Mouse (Mus musculus) MEL (cell line): ENCODE measurements around the gene Tmtc1. TPM values are rescaled to one million over a fixed set of nuclear protein-coding genes. Genes with fewer than 3 reads are reported as not detected.
A peak's percentile ranks its signal among the peaks of the same experiment; 100 is the strongest.

Source experiments
- DNase-seq: peaks from one replicate; pipeline ENCODE4 v3.0.0; 2011; ENCODE audit warnings: low read depth, low spot score
- H3K27ac ChIP-seq: 2 replicates; pipeline ENCODE4 v1.5.1; 2012; ENCODE audit warnings: low read depth, mild to moderate bottlenecking, control low read depth, low read length, moderate library complexity; ENCODE audit not compliant: control insufficient read depth
- H3K27me3 ChIP-seq, 2 experiments: fragments of 150-350 bp in 1 of 2; sonication (generic) in 1 of 2; 2 replicates each; pipeline ENCODE4 v1.6.1; 2012; ENCODE audit warnings: low read length in 2 of 2, mild to moderate bottlenecking in 2 of 2, improper control_type of control experiment in 1 of 2, moderate library complexity in 1 of 2; ENCODE audit not compliant: insufficient read depth in 2 of 2, control insufficient read depth in 1 of 2
- H3K36me3 ChIP-seq, 2 experiments: 2 replicates each; pipeline ENCODE4 v1.6.1; 2012 to 2014; ENCODE audit warnings: low read length in 2 of 2, improper control_type of control experiment in 1 of 2, inconsistent platforms in 1 of 2, mild to moderate bottlenecking in 1 of 2; ENCODE audit not compliant: insufficient read depth in 2 of 2, control insufficient read depth in 1 of 2
- H3K4me1 ChIP-seq, 2 experiments: fragments of 150-350 bp in 1 of 2; sonication (generic) in 1 of 2; 2 replicates each; pipeline ENCODE4 v1.6.1; 2012; ENCODE audit warnings: low read length in 2 of 2, improper control_type of control experiment in 1 of 2, mild to moderate bottlenecking in 1 of 2; ENCODE audit not compliant: insufficient read depth in 2 of 2, control insufficient read depth in 1 of 2
- H3K4me3 ChIP-seq, 2 experiments: fragments of 150-350 bp in 1 of 2; sonication (generic) in 1 of 2; 2 replicates each; pipeline ENCODE4 v1.5.1; 2012; ENCODE audit warnings: low read depth in 2 of 2, low read length in 2 of 2, mild to moderate bottlenecking in 2 of 2, moderate library complexity in 2 of 2, control low read depth in 1 of 2, improper control_type of control experiment in 1 of 2; ENCODE audit not compliant: control insufficient read depth in 1 of 2, insufficient read depth in 1 of 2
- H3K79me2 ChIP-seq: 2 replicates; pipeline ENCODE4 v1.6.1; 2012; ENCODE audit warnings: mild to moderate bottlenecking, low read length, moderate library complexity; ENCODE audit not compliant: control insufficient read depth, poor library complexity, insufficient read depth
- H3K9ac ChIP-seq: 2 replicates; pipeline ENCODE4 v1.6.1; 2012; ENCODE audit warnings: low read depth, mild to moderate bottlenecking, control low read depth, low read length, moderate library complexity; ENCODE audit not compliant: control insufficient read depth, poor library complexity, severe bottlenecking
- H3K9me3 ChIP-seq: fragments of 150-350 bp; sonication (generic); replicated peaks from 2 replicates; pipeline ENCODE4 v1.6.1; 2012; ENCODE audit warnings: mild to moderate bottlenecking, low read length, improper control_type of control experiment, moderate library complexity; ENCODE audit not compliant: insufficient read depth
- BHLHE40 ChIP-seq: IDR thresholded peaks from 2 replicates; pipeline ENCODE4 v1.6.1; 2012; ENCODE audit warnings: low read depth, mild to moderate bottlenecking, inconsistent platforms, low read length, improper control_type of control experiment, borderline replicate concordance
- CHD1 ChIP-seq: IDR thresholded peaks from 2 replicates; pipeline ENCODE4 v1.6.1; 2012; ENCODE audit warnings: low read depth, mild to moderate bottlenecking, inconsistent platforms, low read length, improper control_type of control experiment
- CHD2 ChIP-seq: IDR thresholded peaks from 2 replicates; pipeline ENCODE4 v1.6.1; 2011; ENCODE audit warnings: low read length, improper control_type of control experiment
- CTCF ChIP-seq, 3 experiments: IDR thresholded peaks in 2 of 3; conservative IDR thresholded peaks in 1 of 3; 2 replicates each; pipeline ENCODE4 v1.5.1; 2011 to 2012; ENCODE audit warnings: low read length in 3 of 3, low read depth in 2 of 3, mild to moderate bottlenecking in 2 of 3, improper control_type of control experiment in 1 of 3, inconsistent platforms in 1 of 3, mixed read lengths in 1 of 3, moderate library complexity in 1 of 3; ENCODE audit not compliant: control insufficient read depth in 1 of 3, insufficient read depth in 1 of 3, poor library complexity in 1 of 3, severe bottlenecking in 1 of 3
- E2F4 ChIP-seq: IDR thresholded peaks from 2 replicates; pipeline ENCODE4 v1.6.1; 2011; ENCODE audit warnings: low read depth, low read length, improper control_type of control experiment, borderline replicate concordance
- ELF1 ChIP-seq: IDR thresholded peaks from 2 replicates; pipeline ENCODE4 v1.6.1; 2014; ENCODE audit warnings: low read depth, mild to moderate bottlenecking, inconsistent platforms, low read length, improper control_type of control experiment, moderate library complexity
- ETS1 ChIP-seq: IDR thresholded peaks from 2 replicates; pipeline ENCODE4 v1.6.1; 2012; ENCODE audit warnings: low read depth, mild to moderate bottlenecking, inconsistent platforms, low read length, improper control_type of control experiment, moderate library complexity
- GABPA ChIP-seq: IDR thresholded peaks from 2 replicates; pipeline ENCODE4 v1.6.1; 2012; ENCODE audit warnings: low read depth, mild to moderate bottlenecking, inconsistent platforms, low read length, improper control_type of control experiment, moderate library complexity
- GATA1 ChIP-seq: IDR thresholded peaks from 2 replicates; pipeline ENCODE4 v1.6.1; 2011; ENCODE audit warnings: low read depth, low read length, improper control_type of control experiment
- HCFC1 ChIP-seq: IDR thresholded peaks from 2 replicates; pipeline ENCODE4 v1.6.1; 2012; ENCODE audit warnings: low read depth, mild to moderate bottlenecking, inconsistent platforms, low read length, improper control_type of control experiment, moderate library complexity
- JUND ChIP-seq: IDR thresholded peaks from 2 replicates; pipeline ENCODE4 v1.6.1; 2011; ENCODE audit warnings: low read depth, mild to moderate bottlenecking, improper control_type of control experiment, low read length
- KAT2A ChIP-seq: conservative IDR thresholded peaks from 2 replicates; pipeline ENCODE4 v1.6.1; 2012; ENCODE audit warnings: low read depth, low read length, improper control_type of control experiment, inconsistent platforms
- MAFK ChIP-seq: IDR thresholded peaks from 2 replicates; pipeline ENCODE4 v1.6.1; 2011; ENCODE audit warnings: low read depth, mild to moderate bottlenecking, low read length, improper control_type of control experiment, borderline replicate concordance
- MAX ChIP-seq: IDR thresholded peaks from 2 replicates; pipeline ENCODE4 v1.6.1; 2011; ENCODE audit warnings: low read length, improper control_type of control experiment
- MAZ ChIP-seq: IDR thresholded peaks from 2 replicates; pipeline ENCODE4 v1.6.1; 2012; ENCODE audit warnings: low read depth, mild to moderate bottlenecking, inconsistent platforms, low read length, improper control_type of control experiment
- MEF2A ChIP-seq: IDR thresholded peaks from 2 replicates; pipeline ENCODE4 v1.6.1; 2014; ENCODE audit warnings: low read depth, mild to moderate bottlenecking, inconsistent platforms, low read length, improper control_type of control experiment; ENCODE audit not compliant: poor library complexity, insufficient replicate concordance, severe bottlenecking; ENCODE audit errors: extremely low read depth
- MXI1 ChIP-seq: IDR thresholded peaks from 2 replicates; pipeline ENCODE4 v1.6.1; 2011; ENCODE audit warnings: mild to moderate bottlenecking, low read depth, low read length, improper control_type of control experiment
- MYC ChIP-seq: IDR thresholded peaks from 2 replicates; pipeline ENCODE4 v1.6.1; 2011; ENCODE audit warnings: low read depth, mild to moderate bottlenecking, low read length, improper control_type of control experiment, moderate library complexity
- NELFE ChIP-seq: IDR thresholded peaks from 2 replicates; pipeline ENCODE4 v1.6.1; 2011; ENCODE audit warnings: low read depth, low read length, improper control_type of control experiment
- POLR2A ChIP-seq, 2 experiments: IDR thresholded peaks; 2 replicates each; pipeline ENCODE4 v1.6.1; 2011 to 2012; ENCODE audit warnings: low read length in 2 of 2, mild to moderate bottlenecking in 2 of 2, control low read depth in 1 of 2, improper control_type of control experiment in 1 of 2, low read depth in 1 of 2, moderate library complexity in 1 of 2; ENCODE audit not compliant: control insufficient read depth in 1 of 2, insufficient read depth in 1 of 2, poor library complexity in 1 of 2
- POLR2AphosphoS2 ChIP-seq: IDR thresholded peaks from 2 replicates; pipeline ENCODE4 v1.6.1; 2011; ENCODE audit warnings: low read length, improper control_type of control experiment
- RAD21 ChIP-seq: IDR thresholded peaks from 2 replicates; pipeline ENCODE4 v1.6.1; 2011; ENCODE audit warnings: mild to moderate bottlenecking, low read depth, low read length, improper control_type of control experiment
- SIN3A ChIP-seq: IDR thresholded peaks from 2 replicates; pipeline ENCODE4 v1.6.1; 2012; ENCODE audit warnings: low read length, improper control_type of control experiment, inconsistent platforms
- SMC3 ChIP-seq: IDR thresholded peaks from 2 replicates; pipeline ENCODE4 v1.6.1; 2011; ENCODE audit warnings: low read depth, low read length, improper control_type of control experiment
- TBP ChIP-seq: IDR thresholded peaks from 2 replicates; pipeline ENCODE4 v1.8.0; 2011; ENCODE audit warnings: low read depth, low read length, improper control_type of control experiment
- TCF12 ChIP-seq: IDR thresholded peaks from 2 replicates; pipeline ENCODE4 v1.6.1; 2014; ENCODE audit warnings: low read depth, mild to moderate bottlenecking, inconsistent platforms, low read length, improper control_type of control experiment, moderate library complexity
- UBTF ChIP-seq: IDR thresholded peaks from 2 replicates; pipeline ENCODE4 v1.6.1; 2012; ENCODE audit warnings: low read depth, mild to moderate bottlenecking, inconsistent platforms, low read length, improper control_type of control experiment, moderate library complexity, borderline replicate concordance; ENCODE audit not compliant: insufficient read depth
- USF1 ChIP-seq: IDR thresholded peaks from 2 replicates; pipeline ENCODE4 v1.6.1; 2014; ENCODE audit warnings: low read depth, mild to moderate bottlenecking, inconsistent platforms, low read length, improper control_type of control experiment, moderate library complexity
- USF2 ChIP-seq, 2 experiments: IDR thresholded peaks; 2 replicates each; pipeline ENCODE4 v1.6.1; 2011 to 2012; ENCODE audit warnings: improper control_type of control experiment in 2 of 2, low read length in 2 of 2, borderline replicate concordance in 1 of 2, inconsistent platforms in 1 of 2, low read depth in 1 of 2, mild to moderate bottlenecking in 1 of 2; ENCODE audit not compliant: insufficient read depth in 1 of 2
- ZC3H11A ChIP-seq: IDR thresholded peaks from 2 replicates; pipeline ENCODE4 v1.6.1; 2012; ENCODE audit warnings: low read depth, mild to moderate bottlenecking, inconsistent platforms, low read length, improper control_type of control experiment
- ZKSCAN1 ChIP-seq: IDR thresholded peaks from 2 replicates; pipeline ENCODE4 v1.6.1; 2012; ENCODE audit warnings: low read depth, mild to moderate bottlenecking, inconsistent platforms, low read length, improper control_type of control experiment, moderate library complexity
- ZMIZ1 ChIP-seq: IDR thresholded peaks from 2 replicates; pipeline ENCODE4 v1.6.1; 2012; ENCODE audit warnings: low read depth, mild to moderate bottlenecking, inconsistent platforms, low read length, improper control_type of control experiment, moderate library complexity
- polyA plus RNA-seq, 2 experiments: library from polyadenylated mRNA; stranded (reverse) in 1 of 2; unstranded in 1 of 2; fragments of >175 nt in 1 of 2; fragments of >200 nt in 1 of 2; gene quantifications; 2 replicates each; pipeline versions ENCODE4 v1.2.1 to v1.2.4; 2012; ENCODE audit warnings: low replicate concordance in 2 of 2, low read depth in 1 of 2; ENCODE audit not compliant: insufficient read length in 2 of 2, insufficient read depth in 1 of 2, missing spikeins in 1 of 2
- total RNA-seq: library from RNA; depleted of rRNA; stranded (reverse); fragments of 300-350 nt; gene quantifications from 2 replicates; pipeline ENCODE4 v1.2.3, GENCODE M21; 2012

Gene Tmtc1
- total and polyA plus RNA-seq, 3 experiments = 0.03 TPM; not detected in 2

- peaks cover 0 to 43% of the 10 kb centered on the region in 2 experiments; a peak in 2 of 4 replicates for H3K36me3 ChIP-seq
- TF ChIP-seq ZMIZ1 (no peak), CHD2 (no peak), ETS1 (no peak), POLR2AphosphoS2 (no peak), E2F4 (no peak), MAFK (no peak), JUND (no peak), SIN3A (peak; percentile 48; the same call in 1 of the 2 replicates), TCF12 (no peak), ZKSCAN1 (no peak), CHD1 (no peak), USF2 (IDR thresholded peaks at IDR 0.05; ENCODE audit: borderline replicate concordance in 1 of 2, insufficient read depth in 1 of 2, low read depth in 1 of 2, low read length in 2 of 2) (no peak), CTCF (IDR thresholded peaks at IDR 0.05 in 2 of 3, conservative IDR thresholded peaks at IDR 0.05 in 1 of 3; ENCODE audit: control insufficient read depth in 1 of 3, insufficient read depth in 1 of 3, low read depth in 2 of 3, low read length in 3 of 3, poor library complexity in 1 of 3, severe bottlenecking in 1 of 3) (peak; percentile 51 to 74 (median 72)), MXI1 (peak; percentile 43; the same call in 1 of the 2 replicates), GATA1 (no peak), ELF1 (peak; percentile 80), GABPA (no peak), SMC3 (peak; percentile 61), KAT2A (no peak), MAZ (no peak), RAD21 (peak; percentile 65), POLR2A (IDR thresholded peaks at IDR 0.05; ENCODE audit: control insufficient read depth in 1 of 2, insufficient read depth in 1 of 2, low read depth in 1 of 2, low read length in 2 of 2, poor library complexity in 1 of 2) (no peak), MEF2A (no peak), USF1 (no peak), HCFC1 (no peak), BHLHE40 (no peak), NELFE (no peak), MYC (peak; percentile 83), UBTF (no peak), TBP (no peak), ZC3H11A (peak; percentile 33; the same call in 1 of the 2 replicates), MAX (peak; percentile 57; the same call in 1 of the 2 replicates)
- TF ChIP-seq, all 39 proteins: peak for 9
- Histone ChIP-seq H3K79me2 (peaks cover 21% of the 10 kb centered on the region), H3K4me3 (no peak overlapping the region), H3K27me3 (no peaks in the 10 kb centered on the region), H3K27ac (no peak overlapping the region), H3K9me3 (no peaks in the 10 kb centered on the region), H3K4me1 (peaks cover 11 to 16% of the 10 kb centered on the region in 2 experiments), H3K9ac (no peak overlapping the region)
- peak; percentile 76 for DNase-seq
Observed at GRCm38 (mm10) chr6:148214765-148215164, 229.4 kb downstream of the Tmtc1 start.
